Mouse (Mus musculus): ENCODE data around the gene Gm14399. TPM values are rescaled to one million over a fixed set of nuclear protein-coding genes. Genes with fewer than 3 reads are reported as not detected.
"Not testable (repeated sequence)": the region's sequence is repeated elsewhere in the genome, so short reads cannot be mapped to it uniquely, and the experiment has no call there.

Gm14399 gene
- polyA plus RNA-seq (2015; fragmentation: Nextera tagmentation; extraction: Ambion mirVana) = 1.2 and 1.4 TPM in 2 replicates

DNA sequence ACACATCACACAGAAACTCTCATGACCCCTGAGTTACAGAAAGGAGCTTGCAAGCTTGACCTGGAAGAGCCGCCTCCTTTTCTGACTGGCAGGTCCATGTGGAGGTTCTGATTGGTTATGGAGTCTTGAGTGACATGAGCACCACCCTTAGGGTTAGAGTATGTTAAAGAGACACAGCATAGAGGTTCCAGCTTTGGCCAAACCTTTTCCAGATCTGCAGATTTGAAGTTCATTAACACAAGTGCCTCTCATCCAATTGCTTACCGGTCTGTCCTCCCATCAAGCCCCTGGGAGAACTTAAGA is at the start of gene Gm14399:
Gm14399 (minus strand) TSS at position 20 of the 303 bp plus-strand sequence.
- WGBS (ENCODE audit: insufficient replicate concordance) = 0% methylated on average over 1 of the region's 2 CpGs
- peak within 1 kb of the TSS; percentile 47; the same call in 1 of the 2 replicates for H3K9ac ChIP-seq
- not testable (repeated sequence) for H3K27ac ChIP-seq; H3K27me3 ChIP-seq; H3K9me3 ChIP-seq (replicated peaks); H3K4me1 ChIP-seq (replicated peaks); DNase-seq; ATAC-seq (ENCODE audit: low read depth); H3K36me3 ChIP-seq
- peak within 1 kb of the TSS; percentile 50 for H3K4me2 ChIP-seq
- peak within 1 kb of the TSS; percentile 56 for H3K4me3 ChIP-seq (replicated peaks)

DNA sequence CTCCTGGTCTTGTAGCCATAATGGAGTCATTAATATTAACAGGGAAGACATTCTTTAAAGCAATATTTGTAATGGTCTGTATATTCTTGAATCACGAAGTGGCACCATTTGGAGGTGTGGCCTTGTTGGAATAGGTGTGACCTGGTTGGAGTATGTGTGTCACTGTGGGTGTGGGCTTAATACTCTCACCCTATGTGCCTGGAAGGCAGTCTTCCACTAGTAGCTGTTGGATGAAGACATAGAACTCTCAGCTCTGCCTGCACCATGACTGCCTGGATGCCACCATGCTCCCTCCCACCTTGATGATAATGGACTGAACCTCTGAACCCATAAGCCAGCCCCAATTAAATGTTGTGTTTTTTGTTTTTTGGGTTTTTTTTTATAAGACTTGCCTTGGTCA is 37.2 kb upstream of the Gm14399 start:
- not testable (repeated sequence) for H3K27ac ChIP-seq; DNase-seq; H3K4me3 ChIP-seq (replicated peaks); ATAC-seq (ENCODE audit: low read depth); H3K9me3 ChIP-seq (replicated peaks); H3K4me1 ChIP-seq (replicated peaks); H3K4me2 ChIP-seq; H3K36me3 ChIP-seq; H3K27me3 ChIP-seq; H3K9ac ChIP-seq
- 32% methylated on average over 1 of the region's 1 CpGs for WGBS (ENCODE audit: insufficient replicate concordance)

DNA sequence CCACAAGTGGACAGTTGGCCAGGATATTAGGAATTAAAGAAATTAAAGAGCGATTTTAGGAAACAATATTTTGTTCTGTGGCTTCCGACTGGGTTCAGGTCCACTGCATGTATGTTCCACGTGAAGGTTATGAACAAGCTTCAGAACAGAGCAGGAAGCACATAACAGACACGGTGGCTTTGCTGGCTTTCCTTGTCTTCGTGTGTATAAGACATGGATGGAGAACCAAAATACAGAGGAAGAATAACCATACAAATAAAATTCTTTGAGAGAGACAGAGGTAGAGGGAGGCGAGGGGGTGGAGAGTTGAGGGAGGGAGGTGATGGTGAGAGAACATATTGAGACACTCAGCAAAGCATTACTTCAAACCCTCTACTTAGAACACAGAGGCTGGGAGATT is 34.5 kb upstream of the Gm14399 start:
- H3K9me3 ChIP-seq (replicated peaks) = no peaks in the 10 kb centered on the region
- no peak overlapping the region for H3K9ac ChIP-seq
- no peaks in the 10 kb centered on the region for H3K36me3 ChIP-seq
- WGBS (ENCODE audit: insufficient replicate concordance) = 51% methylated on average over 6 of the region's 6 CpGs
- no peak for ATAC-seq (ENCODE audit: low read depth)
- no peaks in the 10 kb centered on the region for H3K27me3 ChIP-seq
- no peak overlapping the region for H3K27ac ChIP-seq
- no peak overlapping the region for H3K4me2 ChIP-seq
- no peak overlapping the region for H3K4me3 ChIP-seq (replicated peaks)
- no peaks in the 10 kb centered on the region for H3K4me1 ChIP-seq (replicated peaks)
- DNase-seq = no peak

DNA sequence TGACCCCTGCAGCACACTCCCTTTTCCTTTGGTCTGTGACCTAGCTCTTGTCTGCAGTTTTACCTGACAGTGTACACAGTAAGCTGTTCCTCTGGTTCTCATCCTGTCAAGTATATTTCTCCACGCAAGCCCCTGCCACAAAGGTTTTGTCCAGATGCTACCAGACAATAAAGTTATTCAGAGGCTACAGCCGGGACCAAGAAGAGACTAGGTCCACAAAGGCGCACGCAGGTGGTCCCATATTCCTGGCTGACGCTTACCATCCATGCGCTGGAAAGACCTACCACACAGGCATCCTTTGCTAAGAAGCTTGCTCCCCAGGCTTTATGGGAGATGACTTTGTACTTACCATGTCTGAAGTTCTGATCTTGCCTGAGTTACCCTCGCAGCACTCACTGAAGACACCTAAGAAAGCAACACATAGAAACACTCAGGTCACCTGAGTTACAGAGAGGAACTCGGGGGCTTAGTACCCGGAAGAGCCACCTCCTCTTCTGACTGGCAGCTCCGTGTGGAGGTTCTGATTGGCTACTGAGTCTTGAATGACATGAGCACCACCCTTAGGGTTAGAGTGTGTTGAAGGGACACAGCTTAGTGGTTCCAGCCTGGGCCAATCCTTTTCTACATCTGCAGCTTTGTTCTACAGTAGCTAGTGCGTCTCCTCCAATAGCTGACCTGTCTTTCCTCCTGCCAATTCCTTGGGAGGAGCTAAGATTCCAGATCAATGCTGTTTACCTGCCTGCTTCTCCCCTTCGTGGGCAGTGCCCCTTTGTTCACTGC is 33.8 kb upstream of the Gm14399 start, which contains the start of gene Gm14443:
Gm14443 (minus strand) TSS at position 471 of the 780 bp plus-strand sequence.
- not testable (repeated sequence) for ATAC-seq (ENCODE audit: low read depth); H3K9ac ChIP-seq; H3K4me1 ChIP-seq (replicated peaks); H3K9me3 ChIP-seq (replicated peaks); DNase-seq; H3K36me3 ChIP-seq; H3K27me3 ChIP-seq; H3K4me3 ChIP-seq (replicated peaks); H3K4me2 ChIP-seq; H3K27ac ChIP-seq
- WGBS (ENCODE audit: insufficient replicate concordance) = 56% methylated on average over 12 of the region's 12 CpGs

DNA sequence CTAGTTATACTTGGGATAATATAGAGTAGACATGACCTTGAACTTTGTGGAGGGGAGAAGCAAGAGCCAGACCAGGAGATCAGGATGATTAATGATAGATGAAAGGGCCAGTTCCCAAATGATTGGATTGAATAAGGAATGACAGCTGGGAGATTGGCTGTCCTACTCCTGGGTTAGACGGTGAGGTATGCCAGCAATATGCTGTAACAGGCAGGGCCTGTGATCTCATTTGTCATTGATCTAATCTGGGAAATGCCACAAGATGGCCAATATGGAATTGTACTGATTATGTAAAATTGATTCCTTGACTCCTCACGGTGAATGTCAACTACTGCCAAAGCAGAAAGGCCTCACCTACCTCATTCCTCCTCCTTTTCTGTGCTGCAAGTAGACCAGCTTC is 32.2 kb upstream of the Gm14399 start:
- ATAC-seq (ENCODE audit: low read depth); H3K9me3 ChIP-seq (replicated peaks); H3K9ac ChIP-seq; H3K36me3 ChIP-seq; H3K4me2 ChIP-seq; H3K27me3 ChIP-seq; H3K27ac ChIP-seq; H3K4me3 ChIP-seq (replicated peaks); H3K4me1 ChIP-seq (replicated peaks); DNase-seq: not testable (repeated sequence)
- 59% methylated on average over 2 of the region's 2 CpGs for WGBS (ENCODE audit: insufficient replicate concordance)

DNA sequence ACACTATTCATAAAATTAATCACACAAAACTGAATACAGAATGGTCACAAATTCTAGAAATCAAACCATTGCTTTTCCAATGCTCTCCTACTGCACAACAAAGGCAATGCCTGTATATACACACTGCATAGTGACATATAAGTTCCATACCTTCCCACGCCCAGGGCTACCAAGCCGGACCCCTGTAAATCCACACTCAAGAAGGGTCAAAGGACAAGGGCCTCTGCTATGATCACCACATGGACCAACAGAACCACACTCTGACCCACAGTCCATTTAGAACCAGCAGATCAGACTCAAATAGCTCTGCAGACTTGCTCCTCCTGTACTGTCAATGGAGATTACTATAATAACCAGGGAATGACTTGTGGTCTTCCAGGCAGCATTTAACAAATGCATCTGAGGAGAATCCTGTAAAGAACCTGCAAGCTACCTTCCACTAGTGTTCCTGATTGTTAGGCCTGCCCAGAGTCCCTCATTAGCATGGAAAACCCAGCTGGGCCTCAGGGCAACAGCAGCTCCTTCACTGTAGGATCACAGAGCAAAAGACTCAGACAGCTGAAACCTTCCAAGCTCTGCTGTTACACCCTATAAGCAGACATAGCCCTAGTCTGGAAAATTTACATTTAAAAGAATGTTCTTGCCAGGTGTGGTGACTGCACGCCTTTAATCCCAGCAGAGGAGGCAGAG is 31.2 kb upstream of the Gm14399 start:
- not testable (repeated sequence) for H3K4me2 ChIP-seq; H3K4me1 ChIP-seq (replicated peaks); DNase-seq; H3K9me3 ChIP-seq (replicated peaks); ATAC-seq (ENCODE audit: low read depth); H3K36me3 ChIP-seq; H3K4me3 ChIP-seq (replicated peaks); H3K27me3 ChIP-seq; H3K9ac ChIP-seq; H3K27ac ChIP-seq
- 64% methylated on average over 3 of the region's 3 CpGs for WGBS (ENCODE audit: insufficient replicate concordance)

DNA sequence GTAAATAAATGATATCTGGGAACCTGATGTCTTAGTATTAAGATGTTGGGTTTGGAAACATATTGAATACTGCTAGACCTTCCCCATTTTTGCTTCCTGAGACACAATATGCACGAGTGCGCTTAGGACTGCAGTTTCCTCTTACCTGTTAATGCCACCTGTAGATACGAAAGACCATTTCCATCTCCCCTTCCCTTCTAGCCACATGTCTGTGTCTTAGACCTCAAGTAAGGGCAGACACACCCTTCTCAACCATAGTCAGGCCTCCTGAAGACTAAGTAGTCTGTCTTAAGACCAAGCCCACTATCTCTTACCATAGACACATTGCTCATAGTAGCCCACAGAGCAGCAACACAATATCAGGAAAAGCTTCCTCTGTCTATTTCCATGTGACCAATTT is 30.3 kb upstream of the Gm14399 start:
- no peak overlapping the region for H3K4me2 ChIP-seq
- ATAC-seq (ENCODE audit: low read depth) (no peak), DNase-seq (no peak)
- WGBS (ENCODE audit: insufficient replicate concordance) = 53% methylated on average over 3 of the region's 3 CpGs
- H3K9ac ChIP-seq = no peak overlapping the region
- no peaks in the 10 kb centered on the region for H3K36me3 ChIP-seq
- H3K4me3 ChIP-seq (replicated peaks) = no peak overlapping the region
- H3K9me3 ChIP-seq (replicated peaks) = no peaks in the 10 kb centered on the region
- no peaks in the 10 kb centered on the region for H3K4me1 ChIP-seq (replicated peaks)
- H3K27me3 ChIP-seq = no peaks in the 10 kb centered on the region
- no peak overlapping the region for H3K27ac ChIP-seq

DNA sequence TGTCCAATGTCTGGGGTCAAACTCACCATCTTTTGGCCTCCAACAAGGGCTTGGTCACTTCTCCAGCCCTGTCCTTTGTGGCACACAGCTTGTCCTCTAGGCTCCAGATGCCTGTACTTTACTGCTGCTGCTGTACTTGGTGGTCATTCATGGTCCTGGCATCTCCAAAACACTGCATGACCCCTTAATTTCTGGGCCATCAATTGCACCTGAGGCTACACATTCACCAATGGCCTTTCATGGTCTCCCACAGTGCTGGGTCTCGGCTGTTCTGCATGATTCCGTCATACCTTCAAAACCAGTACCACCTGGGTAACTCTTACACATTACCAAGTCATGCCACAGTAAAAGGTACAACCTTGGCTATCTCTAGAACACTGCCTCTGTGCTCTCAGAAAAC is 25.1 kb upstream of the Gm14399 start:
- DNase-seq; H3K27ac ChIP-seq; H3K9me3 ChIP-seq (replicated peaks); ATAC-seq (ENCODE audit: low read depth); H3K4me3 ChIP-seq (replicated peaks); H3K36me3 ChIP-seq; H3K9ac ChIP-seq; H3K27me3 ChIP-seq; H3K4me1 ChIP-seq (replicated peaks); H3K4me2 ChIP-seq: not testable (repeated sequence)
- WGBS (ENCODE audit: insufficient replicate concordance) = 52% methylated on average over 2 of the region's 2 CpGs

DNA sequence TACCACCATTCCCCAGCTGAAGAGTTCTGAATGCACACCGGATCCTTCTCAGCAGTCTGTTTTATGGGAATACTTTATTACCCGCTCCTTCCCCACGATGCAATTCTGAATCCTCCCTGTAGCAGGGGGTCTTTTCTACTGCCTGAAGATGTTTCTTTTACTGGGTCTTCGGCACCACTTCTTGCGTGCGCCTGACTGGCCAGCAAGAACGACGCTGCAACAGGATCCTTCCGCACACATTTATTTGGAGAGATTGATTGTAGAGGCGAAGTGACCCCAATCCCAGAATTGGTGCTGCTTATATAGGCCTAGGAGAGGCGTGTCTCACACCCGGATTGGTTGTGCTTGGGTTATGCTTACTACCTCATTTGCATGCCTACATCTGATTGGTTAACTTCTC is 23.3 kb upstream of the Gm14399 start:
- not testable (repeated sequence) for H3K4me3 ChIP-seq (replicated peaks); ATAC-seq (ENCODE audit: low read depth); DNase-seq; H3K9ac ChIP-seq; H3K4me1 ChIP-seq (replicated peaks); H3K4me2 ChIP-seq; H3K27me3 ChIP-seq; H3K36me3 ChIP-seq; H3K9me3 ChIP-seq (replicated peaks); H3K27ac ChIP-seq
- 86% methylated on average over 12 of the region's 12 CpGs for WGBS (ENCODE audit: insufficient replicate concordance)

DNA sequence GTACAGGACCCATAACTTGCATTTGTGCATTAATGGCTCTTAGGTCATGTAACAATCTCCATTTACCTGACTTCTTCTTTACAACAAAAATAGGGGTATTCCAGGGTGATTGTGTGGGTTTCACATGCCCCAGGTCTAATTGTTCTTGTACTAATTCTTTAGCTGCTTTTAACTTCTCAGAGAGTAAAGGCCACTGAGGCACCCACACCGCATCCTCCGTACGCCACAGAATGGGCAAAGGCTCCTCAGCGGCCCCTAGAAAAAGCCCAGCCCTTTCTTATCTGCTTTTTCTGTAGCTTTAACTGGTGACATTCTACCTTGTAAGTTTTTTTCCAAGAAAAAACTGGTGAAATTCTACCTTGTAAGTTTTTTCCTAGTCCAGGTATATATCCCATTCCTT is 19.6 kb upstream of the Gm14399 start:
- ATAC-seq (ENCODE audit: low read depth); DNase-seq; H3K4me3 ChIP-seq (replicated peaks); H3K4me1 ChIP-seq (replicated peaks); H3K36me3 ChIP-seq; H3K9ac ChIP-seq; H3K4me2 ChIP-seq; H3K27ac ChIP-seq; H3K27me3 ChIP-seq; H3K9me3 ChIP-seq (replicated peaks): not testable (repeated sequence)
- WGBS (ENCODE audit: insufficient replicate concordance) = 75% methylated on average over 4 of the region's 4 CpGs

DNA sequence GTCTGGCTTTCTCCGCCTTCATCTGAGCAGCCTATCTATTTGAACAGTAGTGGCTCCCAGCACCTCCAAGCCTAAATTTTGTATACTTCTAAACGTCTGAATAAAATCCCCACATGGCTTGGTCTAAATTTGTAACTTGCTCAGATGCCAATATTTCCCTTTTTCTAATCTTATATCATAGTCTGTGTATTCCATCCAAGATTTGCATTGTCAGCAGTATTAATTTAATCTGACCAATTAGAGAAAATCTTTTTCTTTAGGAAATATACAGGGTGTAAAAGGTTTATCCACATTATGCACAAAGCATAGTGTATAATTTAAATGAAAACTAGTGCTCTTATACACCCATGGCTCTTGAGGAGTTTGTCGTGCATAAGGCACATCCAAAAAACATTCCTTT is 16.8 kb upstream of the Gm14399 start:
- no peak overlapping the region for H3K4me3 ChIP-seq (replicated peaks)
- peaks cover 9% of the 10 kb centered on the region for H3K9me3 ChIP-seq (replicated peaks)
- no peak overlapping the region for H3K9ac ChIP-seq
- no peaks in the 10 kb centered on the region for H3K4me1 ChIP-seq (replicated peaks)
- H3K36me3 ChIP-seq = no peaks in the 10 kb centered on the region
- ATAC-seq (ENCODE audit: low read depth) (no peak), DNase-seq (no peak)
- no peaks in the 10 kb centered on the region for H3K27me3 ChIP-seq
- no peak overlapping the region for H3K4me2 ChIP-seq
- WGBS (ENCODE audit: insufficient replicate concordance) = 66% methylated on average over 3 of the region's 3 CpGs
- H3K27ac ChIP-seq = no peak overlapping the region

DNA sequence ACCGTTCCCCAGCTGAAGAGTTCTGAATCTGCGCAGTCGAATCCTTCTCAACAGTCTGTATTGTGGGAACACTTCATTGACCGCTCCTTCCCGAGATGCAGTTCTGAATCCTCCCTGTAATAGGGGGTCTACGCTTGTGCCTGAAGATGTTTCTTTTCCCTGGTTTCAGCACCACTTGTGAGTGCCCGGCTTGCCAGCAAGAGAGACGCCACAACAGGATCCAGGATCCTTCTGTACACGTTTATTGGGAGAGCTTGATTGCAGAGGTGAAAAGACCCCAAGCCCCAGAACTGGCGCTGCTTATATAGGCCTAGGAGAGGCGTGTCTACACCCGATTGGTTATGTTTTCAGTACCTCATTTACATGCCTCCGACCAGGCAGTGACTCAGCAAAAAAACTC is 14.9 kb upstream of the Gm14399 start:
- no peak overlapping the region for H3K4me2 ChIP-seq

More for the DNA sequence above, 14.9 kb upstream of the Gm14399 start:
- H3K27ac ChIP-seq = no peak overlapping the region
- H3K4me3 ChIP-seq (replicated peaks) = no peak overlapping the region
- no peaks in the 10 kb centered on the region for H3K4me1 ChIP-seq (replicated peaks)
- H3K9me3 ChIP-seq (replicated peaks) = peaks cover 9% of the 10 kb centered on the region
- no peak overlapping the region for H3K9ac ChIP-seq
- DNase-seq (no peak), ATAC-seq (ENCODE audit: low read depth) (no peak)
- no peaks in the 10 kb centered on the region for H3K36me3 ChIP-seq
- H3K27me3 ChIP-seq = no peaks in the 10 kb centered on the region
- 81% methylated on average over 13 of the region's 13 CpGs for WGBS (ENCODE audit: insufficient replicate concordance)
